Mouse (Mus musculus): ENCODE data around the gene Arhgap9. TPM values are rescaled to one million over a fixed set of nuclear protein-coding genes. Genes with fewer than 3 reads are reported as not detected.
A peak's percentile ranks its signal among the peaks of the same experiment; 100 is the strongest.

Gene Arhgap9
- total RNA-seq, 2 experiments from 2014 or later, result 0.46 to 0.83 TPM

GRCm38 (mm10) chr10:127343029-127343428, 21.3 kb downstream of the Arhgap9 start:
- no peak for DNase-seq (ENCODE audit: low spot score)

- DNase-seq (ENCODE audit: low spot score), result no peak
Measured at GRCm38 (mm10) chr10:127346173-127346572, 24.4 kb downstream of the Arhgap9 start.

- no peak for DNase-seq (ENCODE audit: low spot score)
Measured at GRCm38 (mm10) chr10:127348957-127349356, 27.2 kb downstream of the Arhgap9 start.

- no peak for DNase-seq (ENCODE audit: low spot score)
Measured at GRCm38 (mm10) chr10:127349810-127350209, 28.0 kb downstream of the Arhgap9 start.

- peak; percentile 57 for DNase-seq (ENCODE audit: low spot score)
Measured at GRCm38 (mm10) chr10:127350594-127351284, 29.0 kb downstream of the Arhgap9 start.

GRCm38 (mm10) chr10:127351285-127351595, 29.5 kb downstream of the Arhgap9 start:
- DNase-seq (ENCODE audit: low spot score), result no peak

GRCm38 (mm10) chr10:127351719-127352118, 30.0 kb downstream of the Arhgap9 start:
- no peak for DNase-seq (ENCODE audit: low spot score)

- no peak for DNase-seq (ENCODE audit: low spot score)
Measured at GRCm38 (mm10) chr10:127352187-127352586, 30.4 kb downstream of the Arhgap9 start.

- DNase-seq (ENCODE audit: low spot score), result no peak
Measured at GRCm38 (mm10) chr10:127352766-127353165, 31.0 kb downstream of the Arhgap9 start.

GRCm38 (mm10) chr10:127353909-127354895, 32.4 kb downstream of the Arhgap9 start, which contains the start of gene Inhbe:
TSS of gene Inhbe (minus strand) at chr10:127354411.
- DNase-seq (ENCODE audit: low spot score), result peak; percentile 59

- DNase-seq (ENCODE audit: low spot score), result no peak
Measured at GRCm38 (mm10) chr10:127355336-127355735, 33.6 kb downstream of the Arhgap9 start.

- no peak for DNase-seq (ENCODE audit: low spot score)
Measured at GRCm38 (mm10) chr10:127360714-127361113, 39.0 kb downstream of the Arhgap9 start.

GRCm38 (mm10) chr10:127367116-127367515, 45.4 kb downstream of the Arhgap9 start:
- DNase-seq (ENCODE audit: low spot score), result no peak

- no peak for DNase-seq (ENCODE audit: low spot score)
Measured at GRCm38 (mm10) chr10:127368273-127368672, 46.5 kb downstream of the Arhgap9 start.

GRCm38 (mm10) chr10:127369834-127370820, 48.4 kb downstream of the Arhgap9 start, which contains the start of gene Inhbc:
TSS of gene Inhbc (minus strand) at chr10:127370431.
- DNase-seq (ENCODE audit: low spot score), result no peak

GRCm38 (mm10) chr10:127371023-127371422, 49.3 kb downstream of the Arhgap9 start:
- no peak for DNase-seq (ENCODE audit: low spot score)

GRCm38 (mm10) chr10:127377700-127378099, 55.9 kb downstream of the Arhgap9 start:
- DNase-seq (ENCODE audit: low spot score), result no peak

All from gastrocnemius, adult 18-20 months (tissue).